Mouse (Mus musculus) intestine, postnatal 0 days (tissue): ENCODE results near the gene 2010111I01Rik. TPM values are rescaled to one million over a fixed set of nuclear protein-coding genes. Genes with fewer than 3 reads are reported as not detected.
A peak's percentile ranks its signal among the peaks of the same experiment; 100 is the strongest.

ENCODE experiments used
- ATAC-seq: fragments of 200-750 bp; cut with Nextera tagmentation; 2 replicates; pipeline ENCODE4 v1.8.0; 2017; ENCODE audit warnings: mild to moderate bottlenecking, moderate TSS enrichment, moderate library complexity
- H3K27ac ChIP-seq: fragments of 300-500 bp; sonication (generic); 2 replicates; pipeline ENCODE4 v1.5.1; 2014; ENCODE audit warnings: mild to moderate bottlenecking, low read depth, low read length, moderate library complexity
- H3K27me3 ChIP-seq: fragments of 300-500 bp; sonication (generic); replicated peaks from 2 replicates; pipeline ENCODE4 v1.6.1; 2014; ENCODE audit warnings: low read length, mixed read lengths; ENCODE audit not compliant: control insufficient read depth, insufficient read depth
- H3K36me3 ChIP-seq: fragments of 300-500 bp; sonication (generic); 2 replicates; pipeline ENCODE4 v1.6.1; 2014; ENCODE audit warnings: mild to moderate bottlenecking, moderate library complexity; ENCODE audit not compliant: control insufficient read depth, insufficient read depth
- H3K4me1 ChIP-seq: fragments of 300-500 bp; sonication (generic); replicated peaks from 2 replicates; pipeline ENCODE4 v1.6.1; 2014; ENCODE audit warnings: antibody characterized with exemption, low read length, mixed read lengths; ENCODE audit not compliant: control insufficient read depth, insufficient read depth
- H3K4me2 ChIP-seq: fragments of 300-500 bp; sonication (generic); replicated peaks from 2 replicates; pipeline ENCODE4 v1.6.1; 2014; ENCODE audit warnings: low read depth, mild to moderate bottlenecking, moderate library complexity
- H3K4me3 ChIP-seq: fragments of 300-500 bp; sonication (generic); 2 replicates; pipeline ENCODE4 v1.5.1; 2014; ENCODE audit warnings: low read depth, low read length
- H3K9ac ChIP-seq: fragments of 300-500 bp; sonication (generic); 2 replicates; pipeline ENCODE4 v1.6.1; 2014; ENCODE audit warnings: mild to moderate bottlenecking, low read depth, low read length
- H3K9me3 ChIP-seq: fragments of 300-500 bp; sonication (generic); 2 replicates; pipeline ENCODE4 v1.6.1; 2016; ENCODE audit warnings: mixed run types; ENCODE audit not compliant: control insufficient read depth
- CTCF ChIP-seq: sonication (generic); IDR thresholded peaks from 2 replicates; pipeline ENCODE4 v1.5.1; 2016; ENCODE audit warnings: low read depth, mild to moderate bottlenecking, control low read depth, antibody characterized with exemption, moderate library complexity
- WGBS: fragments of 180-500 bp; shearing (Covaris S2); extraction: QIAGEN DNeasy Blood & Tissue Kit; methylation state at CpG from one replicate; pipeline ENCODE4 v1.1.7; 2014; 5-methylcytosine and 5-hydroxymethylcytosine counted together
- polyA plus RNA-seq: library from polyadenylated mRNA; unstranded; fragments of >200 nt; fragmentation: Nextera tagmentation; extraction: Ambion mirVana; gene quantifications from 2 replicates; pipeline ENCODE4 v1.2.1, GENCODE M21; 2015

2010111I01Rik gene
- polyA plus RNA-seq, 1 experiment from 2014 or later = 72.7 TPM

- Histone ChIP-seq H3K4me2 (peak overlapping the region; percentile 70), H3K4me3 (peak overlapping the region; percentile 44), H3K27me3 (no peaks in the 10 kb centered on the region), H3K36me3 (no peaks in the 10 kb centered on the region), H3K9ac (peak overlapping the region; percentile 41), H3K27ac (no peak overlapping the region), H3K9me3 (no peaks in the 10 kb centered on the region), H3K4me1 (peaks cover 21% of the 10 kb centered on the region)
- WGBS = 40% methylated on average over 10 of the region's 10 CpGs
- ATAC-seq = no peak
- TF ChIP-seq CTCF = no peak
Measured at GRCm38 (mm10) chr13:63274488-63275166, 309.9 kb downstream of the 2010111I01Rik start.

- H3K4me1 ChIP-seq = peaks cover 21% of the 10 kb centered on the region
- no peak overlapping the region for H3K9ac ChIP-seq
- no peak overlapping the region for H3K4me3 ChIP-seq
- H3K9me3 ChIP-seq = no peaks in the 10 kb centered on the region
- peak overlapping the region; percentile 70 for H3K4me2 ChIP-seq
- WGBS = 50% methylated on average over 4 of the region's 4 CpGs
- no peaks in the 10 kb centered on the region for H3K27me3 ChIP-seq
- no peaks in the 10 kb centered on the region for H3K36me3 ChIP-seq
- no peak overlapping the region for H3K27ac ChIP-seq
- no peak for TF ChIP-seq CTCF
- no peak for ATAC-seq
Measured at GRCm38 (mm10) chr13:63276389-63276788, 311.7 kb downstream of the 2010111I01Rik start.

GRCm38 (mm10) chr13:63277316-63277715, 312.6 kb downstream of the 2010111I01Rik start:
- peak overlapping the region; percentile 70 for H3K4me2 ChIP-seq
- no peak for ATAC-seq
- no peaks in the 10 kb centered on the region for H3K27me3 ChIP-seq
- H3K27ac ChIP-seq = peak overlapping the region; percentile 71; the same call in 1 of the 2 replicates
- peaks cover 5% of the 10 kb centered on the region; the same call in 1 of the 2 replicates for H3K36me3 ChIP-seq
- H3K9ac ChIP-seq = 0 out of 2 replicates have a peak overlapping the region, but pooled peaks have one; percentile 12
- WGBS = 47% methylated on average over 5 of the region's 5 CpGs
- H3K4me3 ChIP-seq = no peak overlapping the region
- H3K4me1 ChIP-seq = peaks cover 21% of the 10 kb centered on the region
- H3K9me3 ChIP-seq = no peaks in the 10 kb centered on the region
- TF ChIP-seq CTCF = no peak

- TF ChIP-seq CTCF = no peak
- Histone ChIP-seq H3K4me2 (peak overlapping the region; percentile 70), H3K36me3 (peaks cover 5% of the 10 kb centered on the region; the same call in 1 of the 2 replicates), H3K27ac (peak overlapping the region; percentile 71), H3K4me3 (peak overlapping the region; percentile 24; the same call in 1 of the 2 replicates), H3K9ac (peak overlapping the region; percentile 12; the same call in 1 of the 2 replicates), H3K27me3 (no peaks in the 10 kb centered on the region), H3K4me1 (peaks cover 24% of the 10 kb centered on the region), H3K9me3 (no peaks in the 10 kb centered on the region)
- WGBS = 24% methylated on average over 5 of the region's 5 CpGs
- peak; percentile 8; the same call in 1 of the 2 replicates for ATAC-seq
Measured at GRCm38 (mm10) chr13:63278141-63278631, 313.5 kb downstream of the 2010111I01Rik start.

GRCm38 (mm10) chr13:63278796-63279475, 314.2 kb downstream of the 2010111I01Rik start:
- Histone ChIP-seq H3K4me2 (peak overlapping the region; percentile 70), H3K27me3 (no peaks in the 10 kb centered on the region), H3K4me1 (peaks cover 24% of the 10 kb centered on the region), H3K27ac (peak overlapping the region; percentile 71), H3K9me3 (no peaks in the 10 kb centered on the region), H3K4me3 (peak overlapping the region; percentile 24; the same call in 1 of the 2 replicates), H3K36me3 (peaks cover 12% of the 10 kb centered on the region; the same call in 1 of the 2 replicates), H3K9ac (no peak overlapping the region)
- 13% methylated on average over 10 of the region's 10 CpGs for WGBS
- ATAC-seq = peak; percentile 54
- TF ChIP-seq CTCF = no peak

GRCm38 (mm10) chr13:63279807-63280206, 315.1 kb downstream of the 2010111I01Rik start:
- ATAC-seq = no peak
- Histone ChIP-seq H3K4me3 (peak overlapping the region; percentile 24), H3K27me3 (no peaks in the 10 kb centered on the region), H3K27ac (peak overlapping the region; percentile 71; the same call in 1 of the 2 replicates), H3K4me2 (peak overlapping the region; percentile 70), H3K36me3 (peaks cover 14% of the 10 kb centered on the region; the same call in 1 of the 2 replicates), H3K9ac (no peak overlapping the region), H3K4me1 (peaks cover 24% of the 10 kb centered on the region), H3K9me3 (no peaks in the 10 kb centered on the region)
- TF ChIP-seq CTCF = no peak
- WGBS = 42% methylated on average over 8 of the region's 8 CpGs
